Mouse (Mus musculus) spleen, adult 2 months (tissue): ENCODE data around the gene Tspan8. TPM values are rescaled to one million over a fixed set of nuclear protein-coding genes. Genes with fewer than 3 reads are reported as not detected.

Experiments
- DNase-seq, 2 experiments: peaks; one replicate each; pipeline versions ENCODE4 v3.0.0 to v3.0.0-alpha.2; 2012 to 2021; ENCODE audit warnings: low spot score in 2 of 2, low read depth in 1 of 2
- H3K27ac ChIP-seq: fragments of 200-500 bp; 2 replicates; pipeline ENCODE4 v1.5.1; 2012; ENCODE audit warnings: low read length, inconsistent platforms; ENCODE audit not compliant: insufficient read depth
- H3K27me3 ChIP-seq: fragments of 200-500 bp; 2 replicates; pipeline ENCODE4 v1.6.1; 2012; ENCODE audit warnings: mild to moderate bottlenecking, moderate library complexity, low read length, inconsistent platforms; ENCODE audit not compliant: control insufficient read depth, insufficient read depth
- H3K36me3 ChIP-seq: fragments of 200-500 bp; 2 replicates; pipeline ENCODE4 v1.6.1; 2012; ENCODE audit warnings: mild to moderate bottlenecking, low read length, inconsistent platforms; ENCODE audit not compliant: control insufficient read depth, insufficient read depth
- H3K4me1 ChIP-seq: fragments of 200-500 bp; 2 replicates; pipeline ENCODE4 v1.6.1; 2011; ENCODE audit warnings: inconsistent platforms; ENCODE audit not compliant: control insufficient read depth, insufficient read depth, insufficient read length
- H3K4me3 ChIP-seq: fragments of 200-500 bp; 2 replicates; pipeline ENCODE4 v1.5.1; 2011; ENCODE audit warnings: mild to moderate bottlenecking, inconsistent platforms; ENCODE audit not compliant: insufficient read depth, insufficient read length; ENCODE audit errors: extremely low read depth
- CTCF ChIP-seq: fragments of 200-500 bp; IDR thresholded peaks from 2 replicates; pipeline ENCODE4 v1.5.1; 2011; ENCODE audit warnings: mild to moderate bottlenecking, inconsistent platforms; ENCODE audit not compliant: insufficient read depth, insufficient read length, insufficient replicate concordance; ENCODE audit errors: extremely low read depth
- POLR2A ChIP-seq: fragments of 200-500 bp; IDR thresholded peaks from 2 replicates; pipeline ENCODE4 v1.6.1; 2011; ENCODE audit warnings: low read depth, low read length, inconsistent platforms
- WGBS: fragments of 180-500 bp; shearing (Covaris S2); methylation state at CpG from one replicate; pipeline ENCODE4 v1.1.7; 2018; 5-methylcytosine and 5-hydroxymethylcytosine counted together
- polyA plus RNA-seq: library from polyadenylated mRNA; depleted of rRNA; stranded (reverse); fragments of >200 nt; gene quantifications from 2 replicates; pipeline ENCODE4 v1.2.3, GENCODE M21; 2012; rRNA removed

Gene Tspan8
- polyA plus RNA-seq = 0.94 and 1.4 TPM in 2 replicates

DNA sequence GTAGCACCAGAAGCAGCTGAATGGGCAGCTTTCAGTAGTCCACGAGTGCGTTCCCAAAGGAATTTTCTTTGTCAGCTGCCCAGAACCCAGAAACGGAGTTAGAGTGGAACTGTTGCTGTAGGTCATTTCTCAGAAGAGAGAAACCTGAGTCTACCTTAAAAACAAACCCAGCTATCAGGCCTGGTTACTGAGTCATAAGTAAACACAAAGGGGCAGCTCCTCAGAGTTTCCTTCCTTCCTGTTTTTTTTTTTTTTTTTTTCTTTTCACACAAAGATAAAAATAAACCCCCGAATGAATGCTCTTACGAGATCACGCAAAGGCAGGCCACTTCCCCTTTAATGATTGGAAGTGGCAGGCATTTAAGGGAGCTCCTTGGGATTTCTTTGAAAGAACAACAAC lies at the start of gene Tspan8:
Tspan8 (plus strand) TSS at position 322 of the 400 bp plus-strand sequence.
- no peak within 1 kb of the TSS for H3K27ac ChIP-seq
- WGBS = 32% methylated on average over 6 of the region's 6 CpGs
- H3K36me3 ChIP-seq = no peaks in the 10 kb centered on the region
- TF ChIP-seq CTCF (no peak), POLR2A (no peak)
- H3K4me1 ChIP-seq = no peaks in the 10 kb centered on the region
- H3K4me3 ChIP-seq = no peak within 1 kb of the TSS; the same call in 1 of the 2 replicates
- no peak for DNase-seq
- H3K27me3 ChIP-seq = no peaks in the 10 kb centered on the region

DNA sequence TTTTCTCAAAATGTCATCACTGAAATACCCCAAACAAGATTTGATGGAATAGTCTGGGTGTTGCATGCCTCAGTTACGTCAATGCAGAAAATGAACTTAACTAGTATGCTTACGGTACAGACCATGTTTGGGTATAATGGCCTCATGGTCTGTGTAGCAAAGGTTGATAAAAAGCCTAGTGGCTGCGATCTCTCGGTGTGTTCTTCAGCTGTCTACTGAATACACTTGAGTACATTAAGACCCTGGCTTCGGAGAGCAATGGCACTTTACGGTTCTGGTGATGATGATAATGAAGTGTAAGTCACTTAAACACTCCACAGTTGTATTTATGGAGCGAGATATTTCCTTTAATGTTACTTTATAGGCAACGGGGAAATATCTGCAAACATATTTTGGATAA lies 46.6 kb upstream of the Tspan8 start:
- TF ChIP-seq CTCF (no peak), POLR2A (no peak)

DNA sequence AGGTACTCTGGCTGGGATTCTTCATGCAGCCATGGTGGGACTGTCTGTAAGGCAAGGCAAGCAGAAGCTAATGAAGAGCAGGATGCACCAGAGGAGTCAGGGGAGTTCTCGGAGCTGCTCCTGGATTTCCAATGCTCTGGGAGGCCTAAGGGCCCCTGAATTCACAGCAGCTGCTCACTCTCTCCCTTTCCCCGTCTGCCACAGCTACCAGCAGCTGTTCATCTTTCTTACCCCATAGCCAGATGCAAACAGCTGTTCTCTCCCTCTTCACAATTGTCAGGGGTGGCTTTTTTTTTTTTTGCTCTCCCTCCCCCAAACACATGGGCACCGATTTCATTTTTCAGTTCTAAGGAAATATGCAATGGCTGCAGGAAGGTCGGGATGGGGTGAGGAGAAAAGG lies 42.2 kb upstream of the Tspan8 start:
- Histone ChIP-seq H3K4me3 (no peak overlapping the region), H3K36me3 (no peaks in the 10 kb centered on the region), H3K4me1 (no peaks in the 10 kb centered on the region), H3K27me3 (no peaks in the 10 kb centered on the region), H3K27ac (no peak overlapping the region)
- TF ChIP-seq CTCF = no peak
- DNase-seq = no peak
- 75% methylated on average over 4 of the region's 4 CpGs for WGBS

More for the DNA sequence above, 46.6 kb upstream of the Tspan8 start:
- Histone ChIP-seq H3K27ac (no peak overlapping the region), H3K4me1 (no peaks in the 10 kb centered on the region), H3K4me3 (no peak overlapping the region), H3K27me3 (no peaks in the 10 kb centered on the region), H3K36me3 (no peaks in the 10 kb centered on the region)
- DNase-seq = no peak
- 93% methylated on average over 8 of the region's 8 CpGs for WGBS

DNA sequence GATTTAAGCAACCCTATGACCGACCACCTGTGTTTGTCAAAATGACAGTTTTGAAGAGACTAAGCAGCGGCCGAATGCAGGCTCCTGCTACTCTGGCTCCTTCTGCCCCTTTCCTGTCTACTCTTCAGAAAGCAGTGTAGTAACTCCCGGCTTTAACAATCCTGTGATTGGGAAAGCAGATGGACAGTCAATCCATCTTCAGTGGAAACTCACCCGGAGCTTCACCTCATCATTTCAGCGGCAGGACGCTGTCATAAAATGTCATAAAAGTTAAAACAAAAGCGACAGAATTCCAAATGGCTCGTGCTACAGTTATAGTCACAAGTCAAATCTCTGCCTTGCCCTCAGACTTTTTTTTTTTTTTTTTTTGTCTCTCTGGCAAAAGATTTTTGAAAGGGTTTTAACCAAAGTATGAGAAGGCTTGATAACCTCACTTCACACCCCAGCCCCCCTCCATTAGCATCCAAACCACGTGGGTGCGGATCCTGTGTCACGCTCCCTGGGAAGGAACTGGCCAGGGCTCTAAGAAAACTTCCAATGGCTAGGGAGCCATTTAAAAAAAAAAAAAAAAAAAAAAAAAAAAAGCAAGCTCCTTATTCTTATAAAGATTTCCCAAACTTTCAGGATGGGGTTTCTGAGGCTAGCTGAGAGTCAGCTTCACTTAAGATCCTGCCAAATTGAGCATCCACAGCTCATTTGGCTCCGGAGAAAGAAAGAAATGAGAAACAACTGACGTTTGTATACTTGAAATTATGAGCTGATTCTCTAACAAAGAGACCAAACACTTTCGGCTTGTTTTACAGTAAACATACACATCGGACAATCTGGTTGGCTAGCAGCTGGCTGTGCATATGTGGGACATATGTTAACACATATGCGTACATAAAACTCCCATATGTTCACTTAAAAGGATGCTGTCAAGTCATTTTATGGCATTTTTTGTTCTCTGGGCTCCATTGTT lies 40.4 kb upstream of the Tspan8 start:
- H3K4me1 ChIP-seq = no peaks in the 10 kb centered on the region
- TF ChIP-seq POLR2A (no peak), CTCF (no peak)
- H3K4me3 ChIP-seq = no peak overlapping the region
- no peak overlapping the region for H3K27ac ChIP-seq
- H3K27me3 ChIP-seq = no peaks in the 10 kb centered on the region
- no peaks in the 10 kb centered on the region for H3K36me3 ChIP-seq
- DNase-seq = no peak
- 71% methylated on average over 17 of the region's 17 CpGs for WGBS

DNA sequence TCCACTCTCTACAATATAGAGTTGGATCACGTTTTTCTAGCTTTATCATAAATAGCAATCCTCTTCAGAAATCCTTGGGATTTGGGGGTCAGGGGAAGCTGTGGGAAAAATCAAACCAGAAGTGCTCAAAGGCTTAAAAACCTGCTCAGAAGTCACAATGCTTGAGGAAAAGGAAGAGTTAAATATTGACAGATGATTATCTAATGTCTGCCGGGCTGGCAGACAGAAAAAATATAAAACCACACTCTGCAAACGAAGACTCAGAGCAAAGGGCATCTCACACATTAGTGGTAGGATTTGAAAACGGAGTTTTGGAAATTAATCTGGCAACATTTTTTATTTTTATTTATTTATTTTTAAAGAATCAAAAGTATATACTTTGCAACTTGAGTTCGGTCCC lies 39.3 kb upstream of the Tspan8 start:
- H3K27me3 ChIP-seq = no peaks in the 10 kb centered on the region
- WGBS = 62% methylated on average over 5 of the region's 5 CpGs
- no peak for DNase-seq
- no peak overlapping the region for H3K27ac ChIP-seq
- H3K4me3 ChIP-seq = no peak overlapping the region
- TF ChIP-seq POLR2A (no peak), CTCF (no peak)
- no peaks in the 10 kb centered on the region for H3K36me3 ChIP-seq
- no peaks in the 10 kb centered on the region for H3K4me1 ChIP-seq

DNA sequence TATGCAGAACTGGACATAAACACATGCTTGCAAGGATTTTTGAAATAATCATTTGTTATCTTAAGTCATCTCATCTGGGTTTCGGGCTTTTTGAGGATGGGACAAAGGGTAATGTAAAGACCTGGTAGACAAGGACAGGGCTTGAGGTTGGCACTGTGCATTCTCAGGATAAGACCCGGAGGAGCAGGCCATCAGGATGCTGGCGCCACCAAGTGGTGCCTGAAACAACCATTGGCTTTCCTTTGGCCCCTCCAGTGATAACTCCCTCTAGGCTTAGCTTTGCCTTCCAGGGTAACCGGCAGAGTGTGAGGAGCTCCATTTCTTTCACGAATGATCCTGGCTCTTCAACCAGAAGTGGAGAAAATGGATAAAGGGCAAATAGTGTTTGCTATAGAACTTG lies 38.0 kb upstream of the Tspan8 start:
- H3K27ac ChIP-seq = no peak overlapping the region
- TF ChIP-seq CTCF (no peak), POLR2A (no peak)
- H3K36me3 ChIP-seq = no peaks in the 10 kb centered on the region
- H3K27me3 ChIP-seq = no peaks in the 10 kb centered on the region
- no peak overlapping the region for H3K4me3 ChIP-seq
- no peaks in the 10 kb centered on the region for H3K4me1 ChIP-seq
- WGBS = 52% methylated on average over 5 of the region's 5 CpGs
- DNase-seq = no peak

DNA sequence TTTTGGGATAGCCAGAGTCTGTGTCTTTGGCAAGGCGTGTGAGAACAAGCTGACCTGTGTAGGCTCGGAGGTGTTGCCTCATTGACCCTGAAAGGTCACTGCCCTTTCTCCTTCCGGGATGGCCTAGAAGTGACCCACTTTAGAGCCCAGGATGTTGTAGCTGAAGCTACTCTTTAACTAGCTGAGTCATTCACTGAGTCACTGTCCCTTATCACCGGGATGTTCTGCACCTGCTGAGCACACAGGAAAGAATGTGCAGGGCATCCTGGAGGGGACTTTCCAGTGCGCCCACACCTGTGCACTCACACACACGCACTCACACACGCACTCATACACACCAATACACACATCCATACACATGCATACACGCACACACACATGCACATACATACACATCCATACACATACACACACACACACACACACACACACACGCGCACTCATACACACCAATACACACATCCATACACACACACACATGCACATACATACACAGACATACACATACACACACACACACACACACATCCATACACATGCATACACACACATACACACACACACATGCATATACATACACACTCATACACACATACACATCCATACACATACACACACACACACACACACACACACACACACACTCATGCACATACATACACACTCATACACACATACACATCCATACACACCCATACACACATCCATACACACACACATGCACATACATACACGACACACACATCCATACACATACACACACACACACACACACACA lies 36.2 kb upstream of the Tspan8 start:
- no peaks in the 10 kb centered on the region for H3K27me3 ChIP-seq
- DNase-seq = no peak
- no peak overlapping the region for H3K27ac ChIP-seq
- H3K36me3 ChIP-seq = no peaks in the 10 kb centered on the region
- H3K4me1 ChIP-seq = no peaks in the 10 kb centered on the region
- 78% methylated on average over 11 of the region's 11 CpGs for whole genome bisulfite sequencing
- H3K4me3 ChIP-seq = no peak overlapping the region
- TF ChIP-seq POLR2A = no peak
- no peak for TF ChIP-seq CTCF
